Mouse (Mus musculus) heart, postnatal 14 days (tissue): ENCODE results near the gene Mme. TPM values are rescaled to one million over a fixed set of nuclear protein-coding genes. Genes with fewer than 3 reads are reported as not detected.

ENCODE experiments used
- DNase-seq, 2 experiments: peaks; one replicate each; pipeline ENCODE4 v3.0.0; 2021 to 2022
- intact Hi-C: fragments of 180-260 bp; cut with DNase I; formaldehyde crosslinking; loops from one replicate; pipeline ENCODE4 v1.15.1; 2025
- total RNA-seq, 2 experiments: library from RNA; stranded (reverse); gene quantifications; 2 replicates each; pipeline ENCODE4 v1.2.3; 2021

The Mme gene
- total RNA-seq, 2 experiments from 2014 or later: 10.2 to 11.9 TPM

DNA sequence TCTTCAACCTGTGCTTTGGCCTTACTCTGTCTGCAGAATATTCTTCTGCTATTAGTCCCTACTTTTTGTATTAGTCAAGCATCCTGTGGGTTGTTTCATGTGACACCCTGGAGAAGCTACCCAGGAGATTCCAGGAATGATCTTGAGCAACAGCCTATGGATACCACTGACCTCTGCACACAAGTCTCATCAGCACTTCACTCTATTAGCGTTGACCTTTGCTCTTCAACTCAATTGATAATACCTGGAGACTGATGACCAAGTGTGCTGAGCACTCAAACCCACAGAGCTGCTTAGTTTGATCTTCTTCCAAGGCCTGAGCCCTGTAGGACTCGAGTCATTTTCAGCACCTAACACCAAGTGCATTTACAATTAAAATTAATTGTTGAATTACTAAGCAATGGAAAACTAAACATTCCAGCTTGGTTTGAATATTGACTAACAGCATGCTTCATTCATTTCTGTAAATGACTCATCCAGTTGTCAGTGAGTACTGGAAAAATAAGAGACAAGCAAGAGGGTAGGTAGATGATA is 107.6 kb downstream of the Mme start:
- intact Hi-C loops: no loop called here
- DNase-seq: no peak

GRCm38 (mm10) chr3:63350242-63350641 is 108.9 kb downstream of the Mme start:
- DNase-seq: no peak
- intact Hi-C loops: no loop called here

DNA sequence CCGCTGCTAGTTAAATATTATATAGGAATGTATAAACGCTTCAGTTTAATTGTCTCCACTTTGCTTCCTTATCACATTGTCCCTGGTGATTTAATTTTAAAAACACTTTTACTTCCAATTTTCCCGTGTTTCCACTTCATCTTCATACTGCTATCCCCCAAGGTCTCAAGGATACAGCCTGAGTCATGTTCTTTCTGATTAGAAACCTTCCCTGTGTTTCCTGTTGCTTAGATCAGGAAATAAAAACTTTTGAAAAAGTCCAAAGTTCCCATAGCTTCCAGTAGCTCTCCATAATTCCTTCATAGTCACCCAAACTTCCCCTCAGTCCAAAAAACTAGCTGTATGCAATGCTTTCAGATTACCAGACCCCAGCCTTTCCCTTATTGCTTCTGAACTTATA is 109.4 kb downstream of the Mme start:
- no peak for DNase-seq
- intact Hi-C loops: no loop called here

- intact Hi-C loops: no loop called here
- no peak for DNase-seq
Measured at GRCm38 (mm10) chr3:63351680-63352260, 110.4 kb downstream of the Mme start.

GRCm38 (mm10) chr3:63359512-63359911 is 118.2 kb downstream of the Mme start:
- no peak for DNase-seq
- intact Hi-C loops: no loop called here

GRCm38 (mm10) chr3:63384989-63385388 is 143.7 kb downstream of the Mme start:
- no peak for DNase-seq
- intact Hi-C loops: no loop called here

GRCm38 (mm10) chr3:63390774-63391173 is 149.4 kb downstream of the Mme start:
- intact Hi-C loops: no loop called here
- no peak for DNase-seq

DNA sequence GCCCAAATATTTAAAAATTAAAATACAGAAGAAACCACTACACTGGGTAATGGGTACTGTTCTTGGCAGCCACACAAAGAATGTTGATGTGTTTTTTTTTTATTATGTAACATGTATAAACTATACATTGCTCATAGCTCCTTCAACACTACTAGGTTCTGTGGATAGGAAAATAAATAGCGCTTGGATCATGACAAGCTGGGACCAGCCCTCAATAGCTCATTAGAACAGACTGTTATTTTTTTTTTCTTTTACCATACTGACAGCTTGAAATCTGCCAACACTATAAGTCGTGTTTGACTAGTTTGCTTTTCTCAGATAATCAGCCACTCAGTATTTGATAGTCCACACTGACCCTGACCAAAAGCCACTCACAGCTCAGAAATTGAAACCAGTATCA is 150.0 kb downstream of the Mme start:
- no peak for DNase-seq
- intact Hi-C loops: no loop called here

- no peak for DNase-seq
- intact Hi-C loops: no loop called here
Measured at GRCm38 (mm10) chr3:63394424-63394941, 153.1 kb downstream of the Mme start.

- intact Hi-C loops: no loop called here
- no peak for DNase-seq
Measured at GRCm38 (mm10) chr3:63398171-63398570, 156.8 kb downstream of the Mme start.

- intact Hi-C loops: no loop called here
- peak; percentile 24 to 52 for DNase-seq
Measured at GRCm38 (mm10) chr3:63406438-63406837, 165.1 kb downstream of the Mme start.

- intact Hi-C loops: loop anchor here (10.0 kb wide), 1 partner anchor 116 kb away; no protein-coding TSS in a partner anchor
- DNase-seq: no peak
Measured at GRCm38 (mm10) chr3:63411006-63411405, 169.7 kb downstream of the Mme start.

DNA sequence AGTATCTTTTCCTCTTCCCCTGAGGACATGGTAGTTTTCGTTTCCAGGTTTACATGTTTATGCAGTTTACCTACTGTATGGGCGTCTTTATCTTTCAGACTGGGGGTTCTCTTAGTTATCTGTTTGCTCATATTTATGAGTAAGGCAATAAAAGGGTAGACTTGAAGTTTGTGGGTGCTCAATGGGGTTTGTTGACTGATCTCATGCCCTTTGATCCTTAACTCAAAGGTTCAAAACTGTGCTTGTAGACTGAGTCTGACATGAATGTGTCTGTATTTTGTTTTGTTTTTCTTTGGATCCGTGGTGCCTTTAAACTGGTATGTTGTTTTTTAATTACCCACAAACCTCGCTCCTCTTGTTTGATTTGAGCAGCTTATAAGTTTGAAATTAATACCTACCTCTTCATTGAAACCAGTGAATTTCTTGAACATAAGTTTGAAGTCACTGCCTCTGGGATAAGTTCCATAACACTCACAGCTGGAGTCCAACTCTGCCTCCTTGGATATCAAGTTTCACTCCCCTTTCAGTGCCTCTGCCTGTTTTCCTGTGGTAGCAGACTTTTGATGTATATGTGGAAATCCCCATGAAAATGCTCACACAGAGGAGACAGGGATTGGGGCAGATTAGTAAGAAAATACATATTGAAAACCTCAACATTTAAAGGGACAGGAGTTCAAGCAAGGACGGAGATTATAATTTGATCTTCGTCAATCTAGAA is 171.0 kb downstream of the Mme start:
- no peak for DNase-seq
- intact Hi-C loops: loop anchor here (10.0 kb wide), 1 partner anchor 118 kb away; no protein-coding TSS in a partner anchor

- DNase-seq: no peak
- intact Hi-C loops: loop anchor here (10.0 kb wide), 1 partner anchor 118 kb away; no protein-coding TSS in a partner anchor
Measured at GRCm38 (mm10) chr3:63413046-63413911, 171.9 kb downstream of the Mme start.

DNA sequence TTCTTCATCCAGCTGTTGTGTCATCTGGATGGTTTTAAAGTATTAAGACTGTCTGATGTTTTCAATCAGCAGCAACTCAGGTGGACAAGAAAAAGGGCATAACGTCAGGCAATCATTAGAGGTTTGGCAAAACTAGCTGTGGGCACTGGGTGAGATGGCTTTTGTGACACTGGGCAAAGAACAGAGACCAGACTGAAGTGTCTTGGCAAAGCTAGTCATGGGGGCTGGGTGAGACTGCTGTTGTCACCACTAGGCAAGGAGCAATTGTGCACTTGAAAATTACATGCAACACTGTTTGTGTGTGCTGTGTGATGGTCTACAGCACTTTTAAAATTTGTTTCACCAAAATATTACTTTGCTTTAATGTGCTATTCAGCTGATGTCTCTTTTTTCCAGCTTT is 175.9 kb downstream of the Mme start:
- intact Hi-C loops: loop anchor here (10.0 kb wide), 1 partner anchor 122 kb away; no protein-coding TSS in a partner anchor
- peak; percentile 31 to 65 for DNase-seq

- intact Hi-C loops: loop anchor here (10.0 kb wide), 1 partner anchor 123 kb away; no protein-coding TSS in a partner anchor
Measured at GRCm38 (mm10) chr3:63417758-63418157, 176.4 kb downstream of the Mme start.

GRCm38 (mm10) chr3:63423552-63423951 is 182.2 kb downstream of the Mme start:
- intact Hi-C loops: no loop called here
- DNase-seq: no peak

More at GRCm38 (mm10) chr3:63417758-63418157, 176.4 kb downstream of the Mme start:
- peak; percentile 25 to 49 for DNase-seq
